Mouse (Mus musculus) MEL (cell line): Measurements from ENCODE around the gene BC024978. TPM values are rescaled to one million over a fixed set of nuclear protein-coding genes. Genes with fewer than 3 reads are reported as not detected.

Source experiments
- DNase-seq: peaks from one replicate; pipeline ENCODE4 v3.0.0; 2011; ENCODE audit warnings: low read depth, low spot score
- H3K27ac ChIP-seq: 2 replicates; pipeline ENCODE4 v1.5.1; 2012; ENCODE audit warnings: low read depth, mild to moderate bottlenecking, control low read depth, low read length, moderate library complexity; ENCODE audit not compliant: control insufficient read depth
- H3K27me3 ChIP-seq, 2 experiments: fragments of 150-350 bp in 1 of 2; sonication (generic) in 1 of 2; 2 replicates each; pipeline ENCODE4 v1.6.1; 2012; ENCODE audit warnings: low read length in 2 of 2, mild to moderate bottlenecking in 2 of 2, improper control_type of control experiment in 1 of 2, moderate library complexity in 1 of 2; ENCODE audit not compliant: insufficient read depth in 2 of 2, control insufficient read depth in 1 of 2
- H3K36me3 ChIP-seq, 2 experiments: 2 replicates each; pipeline ENCODE4 v1.6.1; 2012 to 2014; ENCODE audit warnings: low read length in 2 of 2, improper control_type of control experiment in 1 of 2, inconsistent platforms in 1 of 2, mild to moderate bottlenecking in 1 of 2; ENCODE audit not compliant: insufficient read depth in 2 of 2, control insufficient read depth in 1 of 2
- H3K4me1 ChIP-seq, 2 experiments: fragments of 150-350 bp in 1 of 2; sonication (generic) in 1 of 2; 2 replicates each; pipeline ENCODE4 v1.6.1; 2012; ENCODE audit warnings: low read length in 2 of 2, improper control_type of control experiment in 1 of 2, mild to moderate bottlenecking in 1 of 2; ENCODE audit not compliant: insufficient read depth in 2 of 2, control insufficient read depth in 1 of 2
- H3K4me3 ChIP-seq, 2 experiments: fragments of 150-350 bp in 1 of 2; sonication (generic) in 1 of 2; 2 replicates each; pipeline ENCODE4 v1.5.1; 2012; ENCODE audit warnings: low read depth in 2 of 2, low read length in 2 of 2, mild to moderate bottlenecking in 2 of 2, moderate library complexity in 2 of 2, control low read depth in 1 of 2, improper control_type of control experiment in 1 of 2; ENCODE audit not compliant: control insufficient read depth in 1 of 2, insufficient read depth in 1 of 2
- H3K79me2 ChIP-seq: 2 replicates; pipeline ENCODE4 v1.6.1; 2012; ENCODE audit warnings: mild to moderate bottlenecking, low read length, moderate library complexity; ENCODE audit not compliant: control insufficient read depth, poor library complexity, insufficient read depth
- H3K9ac ChIP-seq: 2 replicates; pipeline ENCODE4 v1.6.1; 2012; ENCODE audit warnings: low read depth, mild to moderate bottlenecking, control low read depth, low read length, moderate library complexity; ENCODE audit not compliant: control insufficient read depth, poor library complexity, severe bottlenecking
- H3K9me3 ChIP-seq: fragments of 150-350 bp; sonication (generic); replicated peaks from 2 replicates; pipeline ENCODE4 v1.6.1; 2012; ENCODE audit warnings: mild to moderate bottlenecking, low read length, improper control_type of control experiment, moderate library complexity; ENCODE audit not compliant: insufficient read depth
- CTCF ChIP-seq, 3 experiments: IDR thresholded peaks in 2 of 3; conservative IDR thresholded peaks in 1 of 3; 2 replicates each; pipeline ENCODE4 v1.5.1; 2011 to 2012; ENCODE audit warnings: low read length in 3 of 3, low read depth in 2 of 3, mild to moderate bottlenecking in 2 of 3, improper control_type of control experiment in 1 of 3, inconsistent platforms in 1 of 3, mixed read lengths in 1 of 3, moderate library complexity in 1 of 3; ENCODE audit not compliant: control insufficient read depth in 1 of 3, insufficient read depth in 1 of 3, poor library complexity in 1 of 3, severe bottlenecking in 1 of 3
- EP300 ChIP-seq, 2 experiments: IDR thresholded peaks; 2 replicates each; pipeline ENCODE4 v1.6.1; 2011; ENCODE audit warnings: improper control_type of control experiment in 2 of 2, low read length in 2 of 2, low read depth in 1 of 2, mild to moderate bottlenecking in 1 of 2
- ETS1 ChIP-seq: IDR thresholded peaks from 2 replicates; pipeline ENCODE4 v1.6.1; 2012; ENCODE audit warnings: low read depth, mild to moderate bottlenecking, inconsistent platforms, low read length, improper control_type of control experiment, moderate library complexity
- GABPA ChIP-seq: IDR thresholded peaks from 2 replicates; pipeline ENCODE4 v1.6.1; 2012; ENCODE audit warnings: low read depth, mild to moderate bottlenecking, inconsistent platforms, low read length, improper control_type of control experiment, moderate library complexity
- JUND ChIP-seq: IDR thresholded peaks from 2 replicates; pipeline ENCODE4 v1.6.1; 2011; ENCODE audit warnings: low read depth, mild to moderate bottlenecking, improper control_type of control experiment, low read length
- MAX ChIP-seq: IDR thresholded peaks from 2 replicates; pipeline ENCODE4 v1.6.1; 2011; ENCODE audit warnings: low read length, improper control_type of control experiment
- MXI1 ChIP-seq: IDR thresholded peaks from 2 replicates; pipeline ENCODE4 v1.6.1; 2011; ENCODE audit warnings: mild to moderate bottlenecking, low read depth, low read length, improper control_type of control experiment
- MYB ChIP-seq: IDR thresholded peaks from 2 replicates; pipeline ENCODE4 v1.6.1; 2011; ENCODE audit warnings: mild to moderate bottlenecking, low read depth, low read length, improper control_type of control experiment
- MYC ChIP-seq: IDR thresholded peaks from 2 replicates; pipeline ENCODE4 v1.6.1; 2011; ENCODE audit warnings: low read depth, mild to moderate bottlenecking, low read length, improper control_type of control experiment, moderate library complexity
- NELFE ChIP-seq: IDR thresholded peaks from 2 replicates; pipeline ENCODE4 v1.6.1; 2011; ENCODE audit warnings: low read depth, low read length, improper control_type of control experiment
- POLR2AphosphoS5 ChIP-seq: IDR thresholded peaks from 2 replicates; pipeline ENCODE4 v1.6.1; 2012; ENCODE audit warnings: low read depth, borderline replicate concordance, mild to moderate bottlenecking, inconsistent platforms, low read length, moderate library complexity, mixed read lengths
- RAD21 ChIP-seq: IDR thresholded peaks from 2 replicates; pipeline ENCODE4 v1.6.1; 2011; ENCODE audit warnings: mild to moderate bottlenecking, low read depth, low read length, improper control_type of control experiment
- SMC3 ChIP-seq: IDR thresholded peaks from 2 replicates; pipeline ENCODE4 v1.6.1; 2011; ENCODE audit warnings: low read depth, low read length, improper control_type of control experiment
- UBTF ChIP-seq: IDR thresholded peaks from 2 replicates; pipeline ENCODE4 v1.6.1; 2012; ENCODE audit warnings: low read depth, mild to moderate bottlenecking, inconsistent platforms, low read length, improper control_type of control experiment, moderate library complexity, borderline replicate concordance; ENCODE audit not compliant: insufficient read depth
- USF1 ChIP-seq: IDR thresholded peaks from 2 replicates; pipeline ENCODE4 v1.6.1; 2014; ENCODE audit warnings: low read depth, mild to moderate bottlenecking, inconsistent platforms, low read length, improper control_type of control experiment, moderate library complexity
- USF2 ChIP-seq, 2 experiments: IDR thresholded peaks; 2 replicates each; pipeline ENCODE4 v1.6.1; 2011 to 2012; ENCODE audit warnings: improper control_type of control experiment in 2 of 2, low read length in 2 of 2, borderline replicate concordance in 1 of 2, inconsistent platforms in 1 of 2, low read depth in 1 of 2, mild to moderate bottlenecking in 1 of 2; ENCODE audit not compliant: insufficient read depth in 1 of 2
- ZMIZ1 ChIP-seq: IDR thresholded peaks from 2 replicates; pipeline ENCODE4 v1.6.1; 2012; ENCODE audit warnings: low read depth, mild to moderate bottlenecking, inconsistent platforms, low read length, improper control_type of control experiment, moderate library complexity
- polyA plus RNA-seq, 2 experiments: library from polyadenylated mRNA; stranded (reverse) in 1 of 2; unstranded in 1 of 2; fragments of >175 nt in 1 of 2; fragments of >200 nt in 1 of 2; gene quantifications; 2 replicates each; pipeline versions ENCODE4 v1.2.1 to v1.2.4; 2012; ENCODE audit warnings: low replicate concordance in 2 of 2, low read depth in 1 of 2; ENCODE audit not compliant: insufficient read length in 2 of 2, insufficient read depth in 1 of 2, missing spikeins in 1 of 2
- total RNA-seq: library from RNA; depleted of rRNA; stranded (reverse); fragments of 300-350 nt; gene quantifications from 2 replicates; pipeline ENCODE4 v1.2.3, GENCODE M21; 2012

Gene BC024978
- total and polyA plus RNA-seq, 3 experiments: 2.1 to 7.1 TPM; not detected in 1

DNA sequence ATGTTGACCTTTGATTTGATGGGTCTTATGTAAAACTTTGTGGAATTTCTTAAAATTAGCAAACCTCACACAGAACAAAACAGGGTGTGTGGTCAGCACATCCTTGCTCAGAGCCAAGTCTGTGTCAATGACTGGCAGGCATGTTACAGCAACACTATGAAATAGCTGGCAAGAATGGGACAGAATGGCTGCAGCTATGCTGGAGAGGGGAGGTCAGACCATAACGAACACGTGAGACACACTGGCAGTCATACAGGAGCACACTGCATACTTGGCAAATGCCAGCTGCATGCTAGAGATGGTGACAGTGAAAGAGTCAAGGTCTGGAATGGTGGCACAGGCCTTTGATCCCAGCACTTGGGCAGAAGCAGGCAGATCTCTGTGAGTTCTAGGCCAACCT is 40.1 kb downstream of the BC024978 start:
- peaks cover 3 to 17% of the 10 kb centered on the region in 2 experiments; a peak in 3 of 4 replicates for H3K4me1 ChIP-seq
- H3K9me3 ChIP-seq: no peaks in the 10 kb centered on the region
- H3K27ac ChIP-seq: no peak overlapping the region
- no peak overlapping the region for H3K4me3 ChIP-seq
- no peak for DNase-seq
- H3K36me3 ChIP-seq: peaks cover 0 to 8% of the 10 kb centered on the region in 2 experiments; a peak in 2 of 4 replicates
- no peaks in the 10 kb centered on the region for H3K27me3 ChIP-seq
- H3K79me2 ChIP-seq: no peaks in the 10 kb centered on the region; the same call in 1 of the 2 replicates
- TF ChIP-seq MYC (no peak), GABPA (no peak), NELFE (no peak)
- no peak overlapping the region for H3K9ac ChIP-seq

GRCm38 (mm10) chr7:27237527-27237926 is 41.9 kb downstream of the BC024978 start:
- Histone ChIP-seq H3K27me3 (no peaks in the 10 kb centered on the region), H3K4me1 (peaks cover 0 to 7% of the 10 kb centered on the region in 2 experiments; a peak in 1 of 4 replicates), H3K27ac (no peak overlapping the region), H3K79me2 (no peaks in the 10 kb centered on the region; the same call in 1 of the 2 replicates), H3K36me3 (peaks cover 0 to 4% of the 10 kb centered on the region in 2 experiments; a peak in 2 of 4 replicates), H3K4me3 (no peak overlapping the region)
- no peak for DNase-seq
- no peak for TF ChIP-seq ZMIZ1
- TF ChIP-seq USF2 (IDR thresholded peaks at IDR 0.05; ENCODE audit: borderline replicate concordance in 1 of 2, insufficient read depth in 1 of 2, low read depth in 1 of 2, low read length in 2 of 2): no peak
- no peak for TF ChIP-seq EP300 (IDR thresholded peaks at IDR 0.05; ENCODE audit: low read depth in 1 of 2, low read length in 2 of 2)
- no peak for TF ChIP-seq MYB
- peak in 1 of 3 experiments; percentile 60; a peak in 2 of 6 replicates for TF ChIP-seq CTCF (IDR thresholded peaks at IDR 0.05 in 2 of 3, conservative IDR thresholded peaks at IDR 0.05 in 1 of 3; ENCODE audit: control insufficient read depth in 1 of 3, insufficient read depth in 1 of 3, low read depth in 2 of 3, low read length in 3 of 3, poor library complexity in 1 of 3, severe bottlenecking in 1 of 3)
- TF ChIP-seq RAD21: peak; percentile 6; the same call in 1 of the 2 replicates
- peak; percentile 21; the same call in 1 of the 2 replicates for TF ChIP-seq SMC3
- no peak for TF ChIP-seq USF1
- TF ChIP-seq, all 39 proteins: peak for 3
- Histone ChIP-seq H3K9me3 (no peaks in the 10 kb centered on the region), H3K9ac (no peak overlapping the region)

DNA sequence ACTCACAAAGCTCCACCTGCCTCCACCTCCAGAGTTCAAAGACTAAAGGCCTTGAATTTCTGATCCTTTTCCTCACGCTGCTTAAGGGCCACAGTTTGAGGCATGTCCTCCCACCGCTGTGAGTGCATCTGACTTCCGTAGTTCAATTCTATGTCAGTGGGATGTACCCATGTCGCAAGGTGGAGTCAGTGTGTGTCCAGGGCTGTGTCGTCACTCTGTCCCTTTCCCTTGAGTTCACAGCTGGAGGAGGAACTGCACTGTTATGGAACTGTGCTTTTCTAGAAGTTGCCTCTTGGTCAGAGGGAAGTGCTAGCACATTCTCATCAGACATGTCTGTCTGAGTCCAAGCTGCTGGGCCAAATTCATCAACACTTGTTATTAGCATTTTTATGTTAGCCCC is 43.0 kb downstream of the BC024978 start:
- H3K9me3 ChIP-seq: no peaks in the 10 kb centered on the region
- peaks cover 0 to 3% of the 10 kb centered on the region in 2 experiments; a peak in 1 of 4 replicates for H3K4me1 ChIP-seq
- H3K36me3 ChIP-seq: peaks cover 0 to 2% of the 10 kb centered on the region in 2 experiments; a peak in 2 of 4 replicates
- TF ChIP-seq JUND (no peak), POLR2AphosphoS5 (no peak), UBTF (no peak), MXI1 (no peak), MAX (no peak), ETS1 (no peak)
- DNase-seq: no peak
- H3K27ac ChIP-seq: no peak overlapping the region
- H3K4me3 ChIP-seq: no peak overlapping the region
- H3K9ac ChIP-seq: no peak overlapping the region
- no peaks in the 10 kb centered on the region for H3K79me2 ChIP-seq
- no peaks in the 10 kb centered on the region for H3K27me3 ChIP-seq
